Mouse (Mus musculus): ENCODE measurements around the gene Rbfox2.

The Rbfox2 gene

GRCm38 (mm10) chr15:77174018-77174417 lies 132.8 kb downstream of the Rbfox2 start:
- DNase-seq: no peak

GRCm38 (mm10) chr15:77172414-77172813 lies 134.4 kb downstream of the Rbfox2 start:
- DNase-seq: no peak

GRCm38 (mm10) chr15:77168781-77169180 lies 138.0 kb downstream of the Rbfox2 start:
- DNase-seq: no peak

- no peak for DNase-seq
Measured at GRCm38 (mm10) chr15:77166225-77166732, 140.5 kb downstream of the Rbfox2 start.

- DNase-seq: no peak
Measured at GRCm38 (mm10) chr15:77163336-77163735, 143.5 kb downstream of the Rbfox2 start.

GRCm38 (mm10) chr15:77162931-77163330 lies 143.9 kb downstream of the Rbfox2 start:
- no peak for DNase-seq

GRCm38 (mm10) chr15:77161382-77161781 lies 145.4 kb downstream of the Rbfox2 start:
- DNase-seq: no peak

- DNase-seq: no peak
Measured at GRCm38 (mm10) chr15:77160848-77161247, 146.0 kb downstream of the Rbfox2 start.

- no peak for DNase-seq
Measured at GRCm38 (mm10) chr15:77156525-77156924, 150.3 kb downstream of the Rbfox2 start.

- DNase-seq: no peak
Measured at GRCm38 (mm10) chr15:77154248-77154785, 152.5 kb downstream of the Rbfox2 start.

- DNase-seq: peak; percentile 72
Measured at GRCm38 (mm10) chr15:77153625-77154024, 153.2 kb downstream of the Rbfox2 start.

- no peak for DNase-seq
Measured at GRCm38 (mm10) chr15:77153088-77153546, 153.7 kb downstream of the Rbfox2 start.

GRCm38 (mm10) chr15:77152336-77153087 lies 154.3 kb downstream of the Rbfox2 start:
- DNase-seq: peak; percentile 49

- no peak for DNase-seq
Measured at GRCm38 (mm10) chr15:77151816-77152215, 155.0 kb downstream of the Rbfox2 start.

- DNase-seq: no peak
Measured at GRCm38 (mm10) chr15:77151178-77151577, 155.6 kb downstream of the Rbfox2 start.

GRCm38 (mm10) chr15:77150424-77150841 lies 156.4 kb downstream of the Rbfox2 start:
- peak; percentile 38 for DNase-seq

GRCm38 (mm10) chr15:77150000-77150399 lies 156.8 kb downstream of the Rbfox2 start:
- no peak for DNase-seq

- DNase-seq: no peak
Measured at GRCm38 (mm10) chr15:77149551-77149950, 157.3 kb downstream of the Rbfox2 start.

GRCm38 (mm10) chr15:77146942-77147341 lies 159.9 kb downstream of the Rbfox2 start:
- no peak for DNase-seq

GRCm38 (mm10) chr15:77144960-77145359 lies 161.8 kb downstream of the Rbfox2 start:
- no peak for DNase-seq

- DNase-seq: no peak
Measured at GRCm38 (mm10) chr15:77142787-77143186, 164.0 kb downstream of the Rbfox2 start.

- DNase-seq: no peak
Measured at GRCm38 (mm10) chr15:77142352-77142751, 164.5 kb downstream of the Rbfox2 start.

- no peak for DNase-seq
Measured at GRCm38 (mm10) chr15:77141711-77142110, 165.1 kb downstream of the Rbfox2 start.

- no peak for DNase-seq
Measured at GRCm38 (mm10) chr15:77138282-77138681, 168.5 kb downstream of the Rbfox2 start.

All from right cerebral cortex, postnatal 25 days (tissue).